Mouse (Mus musculus) heart, adult 2 months (tissue): Measurements from ENCODE around the gene Veph1. TPM values are rescaled to one million over a fixed set of nuclear protein-coding genes. Genes with fewer than 3 reads are reported as not detected.
A peak's percentile ranks its signal among the peaks of the same experiment; 100 is the strongest.
"Not testable (repeated sequence)": the region's sequence is repeated elsewhere in the genome, so short reads cannot be mapped to it uniquely, and the experiment has no call there.

Experiments used
- DNase-seq, 2 experiments: peaks; one replicate each; pipeline ENCODE4 v3.0.0; 2021
- H3K27ac ChIP-seq: fragments of 200-600 bp; 2 replicates; pipeline ENCODE4 v1.8.1; 2022
- H3K27me3 ChIP-seq: fragments of 200-500 bp; 2 replicates; pipeline ENCODE4 v1.6.1; 2012; ENCODE audit warnings: mild to moderate bottlenecking, low read length, inconsistent platforms, mixed read lengths; ENCODE audit not compliant: control insufficient read depth, insufficient read depth
- H3K36me3 ChIP-seq: fragments of 200-500 bp; 2 replicates; pipeline ENCODE4 v1.6.1; 2012; ENCODE audit warnings: low read length, inconsistent platforms; ENCODE audit not compliant: control insufficient read depth, insufficient read depth
- H3K4me1 ChIP-seq: fragments of 200-500 bp; 2 replicates; pipeline ENCODE4 v1.6.1; 2011; ENCODE audit warnings: low read length; ENCODE audit not compliant: control insufficient read depth, insufficient read depth
- H3K4me3 ChIP-seq: fragments of 200-600 bp; 2 replicates; pipeline ENCODE4 v1.8.1; 2022
- H3K79me2 ChIP-seq: fragments of 200-500 bp; replicated peaks from 2 replicates; pipeline ENCODE4 v1.6.1; 2012; ENCODE audit warnings: mild to moderate bottlenecking, inconsistent platforms, low read length, moderate library complexity, mixed read lengths; ENCODE audit not compliant: control insufficient read depth, insufficient read depth
- H3K9ac ChIP-seq: fragments of 200-500 bp; 2 replicates; pipeline ENCODE4 v1.6.1; 2012; ENCODE audit warnings: low read depth, mild to moderate bottlenecking, control low read depth, inconsistent platforms, low read length, mixed read lengths
- CTCF ChIP-seq: fragments of 200-600 bp; IDR thresholded peaks from 2 replicates; pipeline ENCODE4 v1.8.1; 2022; ENCODE audit warnings: antibody characterized with exemption, mild to moderate bottlenecking, moderate library complexity
- EP300 ChIP-seq: fragments of 200-500 bp; IDR thresholded peaks from 2 replicates; pipeline ENCODE4 v1.6.1; 2011; ENCODE audit warnings: low read depth, low read length, control low read depth; ENCODE audit not compliant: insufficient read depth
- POLR2A ChIP-seq: fragments of 200-500 bp; IDR thresholded peaks from 2 replicates; pipeline ENCODE4 v1.6.1; 2011; ENCODE audit warnings: mild to moderate bottlenecking, low read depth, low read length, control low read depth; ENCODE audit not compliant: insufficient read depth
- WGBS: fragments of 180-500 bp; shearing (Covaris S2); methylation state at CpG from one replicate; pipeline ENCODE4 v1.1.7; 2018; 5-methylcytosine and 5-hydroxymethylcytosine counted together
- intact Hi-C: fragments of 180-260 bp; cut with DNase I; formaldehyde crosslinking; loops from one replicate; pipeline ENCODE4 v1.15.1; 2025
- polyA plus RNA-seq: library from polyadenylated mRNA; depleted of rRNA; stranded (reverse); fragments of >200 nt; gene quantifications from 2 replicates; pipeline ENCODE4 v1.2.3, GENCODE M21; 2012
- total RNA-seq, 2 experiments: library from RNA; stranded (reverse); gene quantifications; 2 replicates each; pipeline ENCODE4 v1.2.3; 2021

Veph1 gene
- total and polyA plus RNA-seq, 3 experiments, result 0.04 TPM; not detected in 2

DNA sequence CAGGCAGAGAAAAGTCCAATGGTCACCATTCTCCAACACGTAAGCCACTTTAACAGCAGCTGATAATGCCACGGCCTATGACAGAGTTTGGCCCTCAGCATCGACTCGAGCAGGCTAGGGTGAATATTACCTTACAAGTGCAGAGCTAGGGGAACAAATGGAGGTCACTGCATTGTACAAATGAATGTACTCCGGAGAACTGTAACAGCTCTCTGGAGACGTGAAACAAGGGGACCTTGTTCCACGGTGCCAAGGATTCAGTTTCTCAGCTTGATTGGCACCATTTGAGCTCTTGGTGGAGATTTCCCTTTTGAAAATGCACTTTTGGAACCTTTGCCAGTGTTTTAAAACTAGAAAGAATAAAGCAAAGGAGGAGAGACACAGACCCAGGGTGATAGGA, 44.8 kb downstream of the Veph1 start:
- no peaks in the 10 kb centered on the region for H3K36me3 ChIP-seq
- WGBS, result 59% methylated on average over 7 of the region's 7 CpGs
- intact Hi-C loops, result no loop called here

GRCm38 (mm10) chr3:66240476-66240875, 56.2 kb downstream of the Veph1 start:
- Histone ChIP-seq H3K9ac (no peak overlapping the region), H3K4me3 (no peak overlapping the region), H3K36me3 (no peaks in the 10 kb centered on the region), H3K4me1 (no peaks in the 10 kb centered on the region), H3K27ac (no peak overlapping the region), H3K27me3 (no peaks in the 10 kb centered on the region), H3K79me2 (no peaks in the 10 kb centered on the region)
- no peak for TF ChIP-seq CTCF
- TF ChIP-seq EP300, result no peak
- intact Hi-C loops, result no loop called here
- DNase-seq, result no peak

More for the DNA sequence above, 44.8 kb downstream of the Veph1 start:
- H3K79me2 ChIP-seq, result no peaks in the 10 kb centered on the region
- H3K27me3 ChIP-seq, result no peaks in the 10 kb centered on the region
- no peak overlapping the region for H3K27ac ChIP-seq
- no peak overlapping the region for H3K4me3 ChIP-seq
- H3K9ac ChIP-seq, result no peak overlapping the region
- no peaks in the 10 kb centered on the region for H3K4me1 ChIP-seq
- DNase-seq, result no peak
- TF ChIP-seq EP300 (no peak), CTCF (no peak)

DNA sequence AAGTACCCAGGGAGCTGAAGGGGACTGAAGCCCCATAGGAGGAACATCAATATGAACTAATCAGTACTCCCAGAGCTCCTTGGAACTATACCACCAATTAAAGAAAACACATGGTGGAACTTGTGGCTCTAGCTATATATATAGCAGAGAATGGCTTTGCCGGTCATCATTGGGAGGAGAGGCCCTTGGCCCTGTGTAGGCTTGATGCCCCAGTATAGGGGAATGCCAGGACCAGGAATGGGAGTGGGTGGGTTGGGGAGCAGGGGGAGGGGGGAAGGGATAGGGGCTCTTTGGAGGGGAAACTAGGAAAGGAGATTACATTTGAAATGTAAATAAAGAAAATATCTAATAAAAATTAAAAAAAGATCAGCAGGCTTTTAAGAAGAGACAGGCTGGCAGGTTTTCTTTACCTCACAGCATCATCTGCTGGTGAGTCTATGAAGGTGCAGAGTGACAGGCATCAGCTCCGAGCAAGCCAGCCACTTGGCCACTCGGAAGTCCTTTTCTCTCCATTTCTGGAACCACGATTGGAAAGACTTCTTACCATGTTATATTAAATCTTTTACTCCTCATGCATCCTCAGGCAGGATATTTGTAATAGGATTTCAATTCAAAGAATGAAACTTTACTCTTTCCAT, 60.3 kb downstream of the Veph1 start:
- H3K4me1 ChIP-seq, H3K27me3 ChIP-seq, H3K36me3 ChIP-seq, H3K79me2 ChIP-seq, H3K9ac ChIP-seq, H3K4me3 ChIP-seq, H3K27ac ChIP-seq, DNase-seq: not testable (repeated sequence)
- TF ChIP-seq CTCF, result peak; percentile 77
- intact Hi-C loops, result loop anchor here (5.0 kb wide), 1 partner anchor 234 kb away; no protein-coding TSS in a partner anchor
- WGBS, result 32% methylated on average over 4 of the region's 4 CpGs

DNA sequence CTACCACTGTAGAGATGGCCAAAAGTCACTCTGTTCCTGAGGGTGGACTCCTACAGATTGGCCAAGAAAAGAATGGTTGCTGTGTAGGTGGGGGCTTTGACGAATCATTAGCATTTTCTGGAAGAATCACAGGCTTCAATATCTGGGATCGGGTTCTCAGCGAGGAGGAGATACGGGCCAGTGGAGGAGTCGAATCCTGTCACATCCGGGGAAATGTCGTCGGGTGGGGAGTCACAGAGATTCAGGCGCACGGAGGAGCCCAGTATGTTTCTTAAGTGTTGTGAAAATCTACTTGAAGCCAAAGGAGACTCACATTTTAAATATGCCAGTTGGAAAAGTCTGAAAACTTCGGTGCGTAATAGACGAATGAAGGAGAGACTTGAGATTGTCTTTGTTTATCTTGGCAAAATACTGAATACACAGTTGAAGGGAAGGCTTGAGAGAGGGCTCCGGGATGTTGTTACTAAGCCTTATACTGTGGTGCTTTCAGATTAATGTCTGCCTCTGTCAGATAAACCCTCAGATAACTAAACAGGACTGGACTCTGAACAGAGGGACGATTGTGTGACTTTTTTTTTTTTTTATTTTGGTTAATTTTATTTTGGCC, 71.6 kb downstream of the Veph1 start:
- intact Hi-C loops, result no loop called here
- no peak overlapping the region for H3K27ac ChIP-seq
- peaks cover 4% of the 10 kb centered on the region; the same call in 1 of the 2 replicates for H3K27me3 ChIP-seq
- H3K4me1 ChIP-seq, result no peaks in the 10 kb centered on the region
- no peak overlapping the region for H3K4me3 ChIP-seq
- no peak overlapping the region for H3K9ac ChIP-seq
- H3K36me3 ChIP-seq, result no peaks in the 10 kb centered on the region
- whole genome bisulfite sequencing, result 48% methylated on average over 15 of the region's 15 CpGs
- DNase-seq, result peak in 1 of 2 experiments; percentile 10
- H3K79me2 ChIP-seq, result no peaks in the 10 kb centered on the region
- TF ChIP-seq EP300, result no peak
- TF ChIP-seq POLR2A, result no peak
- TF ChIP-seq CTCF, result no peak

DNA sequence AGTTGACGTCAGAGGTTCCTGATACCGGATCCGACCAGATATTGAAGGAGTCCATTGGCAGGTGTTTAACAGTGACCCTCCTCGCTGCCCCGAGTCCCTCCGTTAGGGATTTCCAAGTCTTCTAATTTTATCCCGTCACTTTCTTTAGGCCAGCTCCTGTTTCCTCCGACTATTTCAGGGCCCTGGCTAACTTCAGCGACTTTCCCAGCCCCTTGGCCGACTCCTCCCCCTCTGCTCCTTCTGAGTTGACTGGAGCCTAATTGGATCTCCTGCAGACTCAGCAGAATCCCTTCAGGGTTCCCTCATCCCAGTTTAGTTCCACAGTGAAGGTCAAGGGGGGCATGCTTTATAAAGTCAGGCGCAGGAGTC, 75.4 kb downstream of the Veph1 start:
- intact Hi-C loops, result no loop called here

GRCm38 (mm10) chr3:66220554-66221242, 75.9 kb downstream of the Veph1 start:
- DNase-seq, result peak; percentile 47 to 56
- no peaks in the 10 kb centered on the region for H3K79me2 ChIP-seq
- H3K4me1 ChIP-seq, result no peaks in the 10 kb centered on the region
- peaks cover 4% of the 10 kb centered on the region; the same call in 1 of the 2 replicates for H3K27me3 ChIP-seq
- 0% methylated on average over 54 of the region's 54 CpGs for WGBS
- peak overlapping the region; percentile 36; the same call in 1 of the 2 replicates for H3K27ac ChIP-seq
- intact Hi-C loops, result no loop called here
- TF ChIP-seq EP300 (no peak), CTCF (no peak), POLR2A (no peak)
- H3K36me3 ChIP-seq, result no peaks in the 10 kb centered on the region
- H3K9ac ChIP-seq, result peak overlapping the region; percentile 63
- peak overlapping the region; percentile 40 for H3K4me3 ChIP-seq

More for the DNA sequence above, 75.4 kb downstream of the Veph1 start:
- TF ChIP-seq CTCF (no peak), EP300 (no peak), POLR2A (no peak)
- DNase-seq, result peak; percentile 27 to 38
- H3K27me3 ChIP-seq, result peaks cover 4% of the 10 kb centered on the region; the same call in 1 of the 2 replicates
- H3K79me2 ChIP-seq, result no peaks in the 10 kb centered on the region
- H3K4me1 ChIP-seq, result no peaks in the 10 kb centered on the region
- WGBS, result 4% methylated on average over 11 of the region's 11 CpGs
- H3K27ac ChIP-seq, result peak overlapping the region; percentile 36; the same call in 1 of the 2 replicates
- H3K36me3 ChIP-seq, result no peaks in the 10 kb centered on the region
- no peak overlapping the region for H3K9ac ChIP-seq
- H3K4me3 ChIP-seq, result peak overlapping the region; percentile 40
